Mouse (Mus musculus) liver, adult 2 months (tissue): Measurements from ENCODE around the gene Abcb10. TPM values are rescaled to one million over a fixed set of nuclear protein-coding genes. Genes with fewer than 3 reads are reported as not detected.
A peak's percentile ranks its signal among the peaks of the same experiment; 100 is the strongest.

Experiments used
- DNase-seq: peaks from one replicate; pipeline ENCODE4 v3.0.0-alpha.2; 2011; ENCODE audit warnings: low read depth, low spot score; ENCODE audit errors: extremely low read depth
- H3K27ac ChIP-seq: fragments of 200-500 bp; replicated peaks from 2 replicates; pipeline ENCODE4 v1.5.1; 2012; ENCODE audit warnings: low read depth, mild to moderate bottlenecking, control low read depth, inconsistent platforms, low read length; ENCODE audit not compliant: insufficient read depth
- H3K27me3 ChIP-seq: fragments of 200-500 bp; 2 replicates; pipeline ENCODE4 v1.6.1; 2012; ENCODE audit warnings: mild to moderate bottlenecking, moderate library complexity, low read length, inconsistent platforms; ENCODE audit not compliant: control insufficient read depth, insufficient read depth
- H3K36me3 ChIP-seq: fragments of 200-500 bp; 2 replicates; pipeline ENCODE4 v1.6.1; 2012; ENCODE audit warnings: low read length, inconsistent platforms; ENCODE audit not compliant: control insufficient read depth, insufficient read depth
- H3K4me1 ChIP-seq: fragments of 200-500 bp; 2 replicates; pipeline ENCODE4 v1.6.1; 2011; ENCODE audit warnings: low read length; ENCODE audit not compliant: control insufficient read depth, insufficient read depth
- H3K4me3 ChIP-seq: fragments of 200-500 bp; 2 replicates; pipeline ENCODE4 v1.5.1; 2011; ENCODE audit warnings: low read depth, mild to moderate bottlenecking, control low read depth, low read length, moderate library complexity; ENCODE audit not compliant: insufficient read depth
- H3K79me2 ChIP-seq: fragments of 200-500 bp; 2 replicates; pipeline ENCODE4 v1.6.1; 2012; ENCODE audit warnings: inconsistent platforms, mild to moderate bottlenecking, low read length, moderate library complexity; ENCODE audit not compliant: control insufficient read depth, insufficient read depth
- H3K9ac ChIP-seq: fragments of 200-500 bp; 2 replicates; pipeline ENCODE4 v1.6.1; 2012; ENCODE audit warnings: low read depth, mild to moderate bottlenecking, control low read depth, inconsistent platforms, low read length
- CTCF ChIP-seq: fragments of 200-500 bp; IDR thresholded peaks from 2 replicates; pipeline ENCODE4 v1.5.1; 2011; ENCODE audit warnings: low read depth, low read length, control low read depth
- POLR2A ChIP-seq: fragments of 200-500 bp; IDR thresholded peaks from 2 replicates; pipeline ENCODE4 v1.6.1; 2011; ENCODE audit warnings: low read length, control low read depth; ENCODE audit not compliant: insufficient read depth; ENCODE audit errors: extremely low read depth
- WGBS: fragments of 180-500 bp; shearing (Covaris S2); methylation state at CpG from one replicate; pipeline ENCODE4 v1.1.7; 2018; 5-methylcytosine and 5-hydroxymethylcytosine counted together
- polyA plus RNA-seq: library from polyadenylated mRNA; depleted of rRNA; stranded (reverse); fragments of >200 nt; gene quantifications from 2 replicates; pipeline ENCODE4 v1.2.3, GENCODE M21; 2012
- total RNA-seq: library from RNA; depleted of rRNA; stranded (reverse); fragments of >200 nt; gene quantifications from 2 replicates; pipeline ENCODE4 v1.2.3, GENCODE M21; 2014

Gene Abcb10
- total and polyA plus RNA-seq, 2 experiments: 12.4 to 13.7 TPM

DNA sequence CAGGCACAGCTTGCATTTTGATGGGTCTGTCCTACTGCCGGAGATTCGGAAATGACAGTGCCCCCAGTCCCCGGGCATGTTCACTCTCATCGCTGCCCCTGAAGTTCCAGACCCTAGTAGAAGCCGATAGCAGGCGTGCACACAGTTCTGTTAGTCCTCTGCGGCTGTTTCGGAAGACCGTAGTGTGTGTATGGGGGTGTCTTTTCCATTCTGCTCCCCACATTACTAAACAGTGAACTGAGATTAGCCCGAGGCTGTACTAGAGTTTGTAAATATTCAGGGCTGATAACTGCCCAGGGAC is 33.3 kb downstream of the Abcb10 start:
- peak overlapping the region; percentile 99 for H3K4me3 ChIP-seq
- no peak for DNase-seq
- peaks cover 22% of the 10 kb centered on the region; the same call in 1 of the 2 replicates for H3K36me3 ChIP-seq
- peak overlapping the region; percentile 90 for H3K9ac ChIP-seq
- peak overlapping the region; percentile 72 for H3K27ac ChIP-seq
- H3K4me1 ChIP-seq: peaks cover 4% of the 10 kb centered on the region
- H3K27me3 ChIP-seq: no peaks in the 10 kb centered on the region
- TF ChIP-seq POLR2A (no peak), CTCF (no peak)
- H3K79me2 ChIP-seq: no peaks in the 10 kb centered on the region
- 2% methylated on average over 10 of the region's 10 CpGs for WGBS

- TF ChIP-seq CTCF (no peak), POLR2A (peak; percentile 59; the same call in 1 of the 2 replicates)
- peaks cover 4% of the 10 kb centered on the region for H3K4me1 ChIP-seq
- WGBS: under 1% methylated on average over 77 of the region's 77 CpGs
- H3K27me3 ChIP-seq: no peaks in the 10 kb centered on the region
- H3K9ac ChIP-seq: peak within 1 kb of the TSS; percentile 90
- peak within 1 kb of the TSS; percentile 72 for H3K27ac ChIP-seq
- DNase-seq: peak; percentile 90
- H3K36me3 ChIP-seq: peaks cover 19% of the 10 kb centered on the region; the same call in 1 of the 2 replicates
- H3K4me3 ChIP-seq: peak within 1 kb of the TSS; percentile 99
- H3K79me2 ChIP-seq: no peaks in the 10 kb centered on the region
Measured at GRCm38 (mm10) chr8:123948942-123949685, 33.8 kb downstream of the Abcb10 start, which contains the start of gene Nup133. TSS of gene Nup133 (minus strand) at chr8:123949265.

DNA sequence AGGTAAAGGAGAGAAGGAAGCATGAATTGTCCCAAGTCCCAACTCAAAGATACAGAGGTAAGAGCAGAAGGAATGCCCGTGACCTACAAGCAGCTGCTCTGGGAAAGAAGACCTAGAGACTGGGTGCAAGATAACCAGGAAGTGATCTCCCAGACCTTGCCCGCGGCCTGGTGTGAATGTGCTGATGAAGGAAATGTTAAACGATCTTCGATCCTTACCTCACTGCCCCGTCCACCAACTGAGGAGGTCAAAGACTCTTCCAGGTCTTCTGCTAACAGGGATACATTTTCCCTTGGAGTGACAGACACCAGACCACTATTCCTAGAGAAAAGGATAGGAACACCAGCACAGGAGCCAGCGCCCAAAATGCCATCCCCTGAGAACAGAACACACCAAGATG is 53.9 kb downstream of the Abcb10 start:
- WGBS: 88% methylated on average over 7 of the region's 7 CpGs
- Histone ChIP-seq H3K4me1 (no peaks in the 10 kb centered on the region), H3K27me3 (no peaks in the 10 kb centered on the region), H3K36me3 (peaks cover 17% of the 10 kb centered on the region), H3K27ac (no peak overlapping the region), H3K9ac (no peak overlapping the region), H3K4me3 (no peak overlapping the region), H3K79me2 (no peaks in the 10 kb centered on the region)
- no peak for DNase-seq
- no peak for TF ChIP-seq CTCF
- no peak for TF ChIP-seq POLR2A

GRCm38 (mm10) chr8:123925671-123926070 is 57.3 kb downstream of the Abcb10 start:
- 86% methylated on average over 3 of the region's 3 CpGs for WGBS

GRCm38 (mm10) chr8:123924719-123925118 is 58.2 kb downstream of the Abcb10 start:
- TF ChIP-seq CTCF (peak; percentile 85), POLR2A (no peak)
- peak; percentile 65 for DNase-seq
- H3K27me3 ChIP-seq: no peaks in the 10 kb centered on the region
- H3K36me3 ChIP-seq: peaks cover 12% of the 10 kb centered on the region; the same call in 1 of the 2 replicates
- no peak overlapping the region for H3K27ac ChIP-seq
- no peaks in the 10 kb centered on the region for H3K4me1 ChIP-seq
- no peak overlapping the region for H3K9ac ChIP-seq
- H3K79me2 ChIP-seq: no peaks in the 10 kb centered on the region
- WGBS: 15% methylated on average over 2 of the region's 2 CpGs
- no peak overlapping the region; the same call in 1 of the 2 replicates for H3K4me3 ChIP-seq

More at GRCm38 (mm10) chr8:123925671-123926070, 57.3 kb downstream of the Abcb10 start:
- Histone ChIP-seq H3K27me3 (no peaks in the 10 kb centered on the region), H3K9ac (no peak overlapping the region), H3K36me3 (peaks cover 15% of the 10 kb centered on the region; the same call in 1 of the 2 replicates), H3K79me2 (no peaks in the 10 kb centered on the region), H3K4me3 (no peak overlapping the region), H3K27ac (no peak overlapping the region), H3K4me1 (no peaks in the 10 kb centered on the region)
- no peak for TF ChIP-seq POLR2A
- TF ChIP-seq CTCF: no peak
- no peak for DNase-seq

DNA sequence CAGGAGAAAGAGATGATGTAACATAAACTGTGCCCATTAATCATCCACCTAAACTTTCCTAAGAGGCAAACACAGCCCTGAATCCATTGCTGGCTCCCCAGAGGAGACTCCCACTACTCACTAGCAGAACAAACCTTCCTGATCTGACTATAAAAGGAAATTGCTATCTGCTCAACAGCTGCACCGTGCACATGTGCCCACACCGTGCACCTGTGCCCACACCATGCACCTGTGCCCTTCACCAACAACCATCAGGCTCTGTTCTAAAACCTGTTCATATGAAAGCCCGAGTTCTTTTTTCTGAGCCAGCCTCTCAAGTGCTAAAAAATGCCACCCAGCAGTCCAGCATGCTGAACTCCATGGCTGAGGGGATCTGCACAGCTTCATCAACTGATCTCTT is 68.3 kb downstream of the Abcb10 start:
- no peaks in the 10 kb centered on the region for H3K27me3 ChIP-seq
- H3K4me1 ChIP-seq: no peaks in the 10 kb centered on the region
- WGBS: 99% methylated on average over 3 of the region's 3 CpGs
- no peak for DNase-seq
- H3K36me3 ChIP-seq: peaks cover 23% of the 10 kb centered on the region
- H3K4me3 ChIP-seq: no peak overlapping the region
- no peak overlapping the region for H3K27ac ChIP-seq
- no peak overlapping the region for H3K9ac ChIP-seq
- no peak for TF ChIP-seq CTCF
- TF ChIP-seq POLR2A: no peak
- no peaks in the 10 kb centered on the region for H3K79me2 ChIP-seq
